Comparison of ENCODE assay signal across 8 mouse cellular contexts in the genomic region with DNA sequence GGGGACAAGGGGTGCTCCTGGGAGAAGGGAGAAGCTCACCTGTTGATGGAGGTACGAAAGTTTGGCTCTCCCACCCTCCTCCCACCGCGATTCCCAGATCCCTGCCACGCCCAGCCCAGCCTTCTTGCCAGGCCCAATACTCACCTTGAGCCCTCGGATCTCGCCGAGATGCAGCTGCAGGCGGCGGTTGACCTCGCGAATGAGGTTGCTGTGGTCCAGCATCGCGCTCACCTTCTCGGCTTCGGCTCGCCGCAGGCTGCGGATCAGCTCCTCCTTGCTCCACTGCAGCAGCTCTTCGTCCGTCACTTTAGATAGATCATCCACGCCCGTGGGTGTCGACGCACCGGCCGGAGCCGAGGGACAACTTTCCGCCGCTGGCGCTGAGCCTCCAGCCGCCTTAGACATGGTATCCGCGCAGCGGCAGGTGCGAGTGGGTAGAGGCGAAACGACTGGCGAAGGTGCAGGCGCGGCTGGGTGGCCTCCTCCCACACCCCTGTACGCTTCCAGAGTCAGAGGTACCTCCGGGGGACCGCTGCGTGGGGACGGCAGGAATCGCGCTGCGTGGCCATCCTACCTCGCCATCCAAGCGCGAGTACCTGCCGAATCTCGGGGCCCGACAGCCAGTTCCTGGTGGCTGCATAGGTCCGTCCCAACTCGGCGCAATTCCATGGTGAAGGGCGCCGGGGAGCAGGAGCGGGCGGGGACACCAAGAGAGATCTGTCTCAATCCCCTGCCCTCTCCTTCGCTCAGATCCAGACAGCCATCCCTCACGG. TPM values are rescaled to one million over a fixed set of nuclear protein-coding genes. Genes with fewer than 3 reads are reported as not detected.
DNase-seq lines count a peak whose midpoint lies in the region; ATAC-seq and TF ChIP-seq lines count a peak whose summit lies in the region.

No protein-coding gene starts in this region.

- no peaks in the 10 kb centered on the region for H3K36me3 ChIP-seq in forebrain, embryonic 16.5 days (ENCODE audit: control insufficient read depth, insufficient read depth)
- H3K36me3 ChIP-seq in hindbrain, embryonic 14.5 days (replicated peaks; ENCODE audit: control insufficient read depth, insufficient read depth) = no peaks in the 10 kb centered on the region
- no peaks in the 10 kb centered on the region for H3K36me3 ChIP-seq in liver, postnatal 0 days (replicated peaks; ENCODE audit: insufficient read depth, low read length)

- H3K9me3 ChIP-seq in forebrain, embryonic 16.5 days (ENCODE audit: control insufficient read depth, low read length) = no peaks in the 10 kb centered on the region
- no peaks in the 10 kb centered on the region for H3K9me3 ChIP-seq in hindbrain, embryonic 14.5 days (ENCODE audit: control insufficient read depth, low read length)
- H3K9me3 ChIP-seq in liver, postnatal 0 days (ENCODE audit: low read length) = no peaks in the 10 kb centered on the region

- peaks cover 6% of the 10 kb centered on the region; the same call in 1 of the 2 replicates for H3K27me3 ChIP-seq in forebrain, embryonic 16.5 days (replicated peaks; ENCODE audit: control insufficient read depth, insufficient read depth, low read length)
- 0 out of 2 replicates have a peak, but pooled peaks cover 6% of the 10 kb centered on the region for H3K27me3 ChIP-seq in hindbrain, embryonic 14.5 days (ENCODE audit: control insufficient read depth, insufficient read depth, low read length)
- H3K27me3 ChIP-seq in liver, postnatal 0 days (ENCODE audit: insufficient read depth, low read length) = peaks cover 22% of the 10 kb centered on the region

- H3K27ac ChIP-seq in forebrain, embryonic 16.5 days (ENCODE audit: low read length) = peak overlapping the region; percentile 57; the same call in 1 of the 2 replicates
- peak overlapping the region; percentile 88 for H3K27ac ChIP-seq in hindbrain, embryonic 14.5 days
- no peak overlapping the region for H3K27ac ChIP-seq in liver, postnatal 0 days (ENCODE audit: low read depth)

- peak; percentile 22 for DNase-seq in layer of hippocampus, adult 11-12 months (ENCODE audit: low spot score)
- no peak for DNase-seq in layer of hippocampus, postnatal 10 days (ENCODE audit: low spot score in 2 of 2)
- peak; percentile 17 for DNase-seq in adrenal gland, postnatal 25 days
- DNase-seq in hindbrain, embryonic 14.5 days (ENCODE audit: low spot score) = peak; percentile 27
- DNase-seq in liver, postnatal 0 days = peak; percentile 13
- DNase-seq in right cerebral cortex, postnatal 25 days = peak; percentile 62
- no peak for DNase-seq in cerebellum, postnatal 10 days

- H3K4me3 ChIP-seq in forebrain, embryonic 16.5 days (replicated peaks; ENCODE audit: low read length) = peak overlapping the region; percentile 67
- H3K4me3 ChIP-seq in hindbrain, embryonic 14.5 days (replicated peaks; ENCODE audit: low read length) = peak overlapping the region; percentile 63
- peak overlapping the region; percentile 36 for H3K4me3 ChIP-seq in liver, postnatal 0 days (ENCODE audit: low read depth, low read length)

- TF ChIP-seq CTCF in liver, postnatal 0 days (IDR thresholded peaks at IDR 0.05; ENCODE audit: low read depth) = no peak

- no peak for TF ChIP-seq EP300 in liver, postnatal 0 days (IDR thresholded peaks at IDR 0.05; ENCODE audit: low read depth)

- peak overlapping the region; percentile 99 for H3K4me2 ChIP-seq in forebrain, embryonic 16.5 days (ENCODE audit: low read length)
- H3K4me2 ChIP-seq in hindbrain, embryonic 14.5 days (replicated peaks) = peak overlapping the region; percentile 92
- peak overlapping the region; percentile 64 for H3K4me2 ChIP-seq in liver, postnatal 0 days (ENCODE audit: low read depth, low read length)

- ATAC-seq in forebrain, embryonic 16.5 days = peak; percentile 38
- peak; percentile 41 for ATAC-seq in hindbrain, embryonic 14.5 days (ENCODE audit: low FRiP score)
- ATAC-seq in liver, postnatal 0 days = 0 out of 2 replicates have a peak, but pooled peaks have one; percentile 7

- peaks cover 5% of the 10 kb centered on the region for H3K4me1 ChIP-seq in forebrain, embryonic 16.5 days (replicated peaks; ENCODE audit: control insufficient read depth, insufficient read depth, low read length)
- peaks cover 5% of the 10 kb centered on the region; the same call in 1 of the 2 replicates for H3K4me1 ChIP-seq in hindbrain, embryonic 14.5 days (replicated peaks; ENCODE audit: control insufficient read depth, insufficient read depth, low read length)
- no peaks in the 10 kb centered on the region for H3K4me1 ChIP-seq in liver, postnatal 0 days (ENCODE audit: insufficient read depth)

- under 1% methylated on average over 63 of the region's 63 CpGs for WGBS in forebrain, embryonic 16.5 days
- WGBS in hindbrain, embryonic 14.5 days = 1% methylated on average over 63 of the region's 63 CpGs
- 1% methylated on average over 59 of the region's 63 CpGs for WGBS in liver, postnatal 0 days (ENCODE audit: insufficient replicate concordance)

- H3K9ac ChIP-seq in forebrain, embryonic 16.5 days (replicated peaks; ENCODE audit: low read depth, low read length) = peak overlapping the region; percentile 75
- peak overlapping the region; percentile 73 for H3K9ac ChIP-seq in hindbrain, embryonic 14.5 days
- H3K9ac ChIP-seq in liver, postnatal 0 days (replicated peaks) = no peak overlapping the region

RNA-seq across cellular contexts. Expression of gene Ccdc85a, which starts 0.8 kb away (rescaled TPM):
- total RNA-seq in layer of hippocampus, postnatal 10 days (2021) = 100 to 1,000 TPM; 108 to 116 TPM
- 2.2 and 2.4 TPM in 2 replicates for total RNA-seq in adrenal gland, postnatal 25 days (2021)
- 18.0 and 28.7 TPM in 2 replicates for polyA plus RNA-seq in forebrain, embryonic 16.5 days (2015; fragmentation: Nextera tagmentation; extraction: Ambion mirVana)
- 36.3 and 44.1 TPM in 2 replicates for polyA plus RNA-seq in hindbrain, embryonic 14.5 days (2014; fragmentation: Nextera tagmentation; extraction: Ambion mirVana)
- 0.02 TPM in 1 of 2 replicates, not detected in the other for polyA plus RNA-seq in liver, postnatal 0 days (2015; fragmentation: Nextera tagmentation; extraction: Ambion mirVana)

Comparison
In these comparisons a context has a peak if more than half of its experiments do, and no peak if none do; other contexts are left out.
1. DNase-seq: peak in layer of hippocampus, adult 11-12 months (single experiment), adrenal gland, postnatal 25 days (single experiment), hindbrain, embryonic 14.5 days (single experiment), liver, postnatal 0 days (single experiment) and right cerebral cortex, postnatal 25 days (single experiment); none in layer of hippocampus, postnatal 10 days (0 of 2) and cerebellum, postnatal 10 days (0 of 2).
2. RNA of gene Ccdc85a, which starts 0.8 kb away (polyA plus RNA-seq): 36.3 to 44.1 TPM in hindbrain, embryonic 14.5 days and 18.0 to 28.7 TPM in forebrain, embryonic 16.5 days; 0.02 TPM in liver, postnatal 0 days; every median in the first group is over 10 times any median in the second.
3. Peak in every context shown above with its lines, with median percentiles within 50 percentile points of each other: ATAC-seq, H3K4me2 ChIP-seq and H3K4me3 ChIP-seq.